20 mouse cellular contexts compared by ENCODE assay signal in genomic region chr10:69034390-69035120, GRCm38 (mm10).
"Had no signal": no experiment of that assay in that cellular context is flagged by ENCODE, and none has a peak within 500 bp of the region (broad histone marks: within the 10 kb centered on the region; RNA-seq: fewer than 3 reads in every experiment).

No protein-coding gene starts in this region.

- DNase-seq: kidney, postnatal 25 days; liver; liver, embryonic 13.5 days; liver, postnatal 0 days; lung, embryonic 14.5 days; right cerebral cortex, adult 18-20 months; right cerebral cortex, postnatal 25 days; spleen, adult 18-20 months; thymus, postnatal 36 days had no signal

- H3K4me1 ChIP-seq: limb, embryonic 10.5 days; limb, embryonic 13.5 days; liver, embryonic 13.5 days; midbrain, embryonic 12.5 days; midbrain, embryonic 15.5 days; neural tube, embryonic 12.5 days; neural tube, embryonic 15.5 days; stomach, embryonic 15.5 days had no signal

- H3K27ac ChIP-seq: kidney, postnatal 0 days; layer of hippocampus, adult 2 months; limb, embryonic 10.5 days; limb, embryonic 13.5 days; liver, embryonic 13.5 days; macrophage; midbrain, embryonic 12.5 days; midbrain, embryonic 15.5 days; neural tube, embryonic 12.5 days; neural tube, embryonic 15.5 days; stomach, embryonic 15.5 days had no signal

- H3K27me3 ChIP-seq: limb, embryonic 13.5 days; liver, embryonic 13.5 days; midbrain, embryonic 12.5 days; midbrain, embryonic 15.5 days; neural tube, embryonic 12.5 days; neural tube, embryonic 15.5 days; stomach, embryonic 15.5 days had no signal

- ATAC-seq: liver, postnatal 0 days; lung, postnatal 0 days; midbrain, embryonic 15.5 days had no signal

- H3K9ac ChIP-seq: limb, embryonic 13.5 days; liver, embryonic 13.5 days; liver, postnatal 0 days; lung, embryonic 14.5 days; midbrain, embryonic 12.5 days; midbrain, embryonic 15.5 days; neural tube, embryonic 12.5 days; neural tube, embryonic 15.5 days; stomach, embryonic 15.5 days had no signal

- H3K4me3 ChIP-seq: layer of hippocampus, adult 2 months; limb, embryonic 10.5 days; limb, embryonic 13.5 days; liver, embryonic 13.5 days; midbrain, embryonic 12.5 days; midbrain, embryonic 15.5 days; neural tube, embryonic 12.5 days; neural tube, embryonic 15.5 days; stomach, embryonic 15.5 days had no signal

- H3K9me3 ChIP-seq: limb, embryonic 10.5 days; limb, embryonic 13.5 days; liver, embryonic 13.5 days; midbrain, embryonic 12.5 days; midbrain, embryonic 15.5 days; neural tube, embryonic 12.5 days; neural tube, embryonic 15.5 days; stomach, embryonic 15.5 days had no signal

- H3K36me3 ChIP-seq: limb, embryonic 10.5 days; limb, embryonic 13.5 days; liver, embryonic 13.5 days; midbrain, embryonic 12.5 days; midbrain, embryonic 15.5 days; neural tube, embryonic 12.5 days; neural tube, embryonic 15.5 days; stomach, embryonic 15.5 days had no signal

- H3K4me2 ChIP-seq: limb, embryonic 13.5 days; liver, embryonic 13.5 days; lung, embryonic 14.5 days; midbrain, embryonic 12.5 days; midbrain, embryonic 15.5 days; neural tube, embryonic 12.5 days; neural tube, embryonic 15.5 days; stomach, embryonic 15.5 days had no signal
